Mouse (Mus musculus): Measurements from ENCODE around the gene Ripor3. TPM values are rescaled to one million over a fixed set of nuclear protein-coding genes. Genes with fewer than 3 reads are reported as not detected.

The Ripor3 gene
- polyA plus RNA-seq, 1 experiment, result 2.4 TPM

DNA sequence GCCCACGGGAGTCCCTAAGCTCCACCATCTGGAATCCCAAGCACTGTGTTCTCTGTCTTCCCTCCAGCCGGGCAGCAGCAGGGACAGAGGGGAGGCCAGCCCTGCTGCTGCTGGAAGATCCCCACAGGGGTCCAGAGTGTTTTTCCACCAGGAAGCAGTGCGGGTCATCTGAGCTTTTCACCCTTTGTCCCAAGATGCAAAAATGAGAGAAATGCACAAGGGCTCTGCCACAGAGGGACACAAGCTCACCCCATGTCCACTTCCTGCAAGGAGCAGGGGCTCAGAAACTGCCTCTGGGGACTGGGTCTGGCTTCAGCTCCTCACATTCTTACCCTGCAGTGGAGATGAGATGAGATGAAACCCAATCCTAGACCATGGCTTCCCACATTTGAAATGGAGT, 30.3 kb upstream of the Ripor3 start:
- Histone ChIP-seq H3K4me3 (ENCODE audit: low read depth, low read length) (no peak overlapping the region), H3K9me3 (replicated peaks; ENCODE audit: control insufficient read depth, insufficient read depth, low read length, poor library complexity, severe bottlenecking) (no peaks in the 10 kb centered on the region), H3K9ac (ENCODE audit: low read depth, poor library complexity, severe bottlenecking) (no peak overlapping the region), H3K27me3 (ENCODE audit: control insufficient read depth, insufficient read depth, low read length, poor library complexity, severe bottlenecking) (no peaks in the 10 kb centered on the region), H3K27ac (ENCODE audit: insufficient read depth, low read length) (no peak overlapping the region), H3K4me1 (ENCODE audit: control insufficient read depth, insufficient read depth, low read length) (no peaks in the 10 kb centered on the region), H3K36me3 (ENCODE audit: control insufficient read depth, insufficient read depth, low read length, poor library complexity, severe bottlenecking) (no peaks in the 10 kb centered on the region)
- TF ChIP-seq POLR2A (IDR thresholded peaks at IDR 0.05; ENCODE audit: insufficient read depth, low read length) (no peak), CTCF (IDR thresholded peaks at IDR 0.05; ENCODE audit: low read depth, low read length) (no peak)

DNA sequence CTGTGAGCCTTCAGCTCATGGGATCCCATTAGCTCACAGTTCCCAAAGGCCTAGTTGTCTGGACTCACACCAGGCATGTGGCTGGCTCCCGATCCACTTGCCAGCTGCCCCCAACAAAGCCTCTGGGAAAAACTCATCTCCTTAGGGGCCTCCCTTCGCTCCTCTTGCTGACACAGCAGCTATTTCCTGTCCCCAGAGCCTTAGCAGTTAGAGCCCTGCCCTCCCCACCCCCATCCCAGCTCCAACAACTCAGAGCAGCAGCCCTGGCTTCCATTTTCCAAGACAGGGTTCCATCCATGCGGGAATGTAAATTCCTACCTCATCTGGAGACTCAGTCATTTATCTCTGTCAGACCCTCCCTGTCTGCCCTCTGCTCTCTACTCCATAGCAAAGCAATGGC, 26.6 kb upstream of the Ripor3 start:
- no peak for TF ChIP-seq EP300 (IDR thresholded peaks at IDR 0.05; ENCODE audit: insufficient read depth, low read depth, low read length)
- TF ChIP-seq POLR2A (IDR thresholded peaks at IDR 0.05; ENCODE audit: insufficient read depth, low read length), result no peak
- TF ChIP-seq CTCF (IDR thresholded peaks at IDR 0.05; ENCODE audit: low read depth, low read length), result no peak
- Histone ChIP-seq H3K36me3 (ENCODE audit: control insufficient read depth, insufficient read depth, low read length, poor library complexity, severe bottlenecking) (no peaks in the 10 kb centered on the region), H3K4me1 (ENCODE audit: control insufficient read depth, insufficient read depth, low read length) (no peaks in the 10 kb centered on the region), H3K27me3 (ENCODE audit: control insufficient read depth, insufficient read depth, low read length, poor library complexity, severe bottlenecking) (no peaks in the 10 kb centered on the region), H3K27ac (ENCODE audit: insufficient read depth, low read length) (no peak overlapping the region), H3K9ac (ENCODE audit: low read depth, poor library complexity, severe bottlenecking) (no peak overlapping the region), H3K4me3 (ENCODE audit: low read depth, low read length) (no peak overlapping the region), H3K9me3 (replicated peaks; ENCODE audit: control insufficient read depth, insufficient read depth, low read length, poor library complexity, severe bottlenecking) (no peaks in the 10 kb centered on the region)

DNA sequence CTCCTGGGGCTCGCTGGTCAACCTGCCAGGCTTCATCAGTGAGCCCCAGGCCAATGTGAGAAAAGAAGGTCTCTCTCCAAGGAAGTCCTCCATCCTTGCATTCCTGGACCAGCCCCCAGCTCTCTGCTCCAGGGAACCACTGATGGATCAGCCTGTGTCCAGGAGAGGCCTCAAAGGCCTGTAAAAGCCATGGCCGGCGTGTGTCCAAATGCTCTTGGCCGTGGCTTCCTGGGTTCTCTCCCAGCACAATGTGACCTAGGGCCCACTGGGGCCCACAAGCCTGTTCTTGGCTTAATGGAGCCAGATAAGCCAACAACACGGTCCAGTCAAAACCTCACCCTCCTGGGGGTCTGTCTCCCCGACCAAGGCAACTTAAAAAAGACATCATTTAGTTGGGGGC, 25.5 kb upstream of the Ripor3 start:
- TF ChIP-seq EP300 (IDR thresholded peaks at IDR 0.05; ENCODE audit: insufficient read depth, low read depth, low read length) (no peak), CTCF (IDR thresholded peaks at IDR 0.05; ENCODE audit: low read depth, low read length) (no peak), POLR2A (IDR thresholded peaks at IDR 0.05; ENCODE audit: insufficient read depth, low read length) (no peak)
- Histone ChIP-seq H3K4me3 (ENCODE audit: low read depth, low read length) (no peak overlapping the region), H3K36me3 (ENCODE audit: control insufficient read depth, insufficient read depth, low read length, poor library complexity, severe bottlenecking) (no peaks in the 10 kb centered on the region), H3K9ac (ENCODE audit: low read depth, poor library complexity, severe bottlenecking) (no peak overlapping the region), H3K9me3 (replicated peaks; ENCODE audit: control insufficient read depth, insufficient read depth, low read length, poor library complexity, severe bottlenecking) (no peaks in the 10 kb centered on the region), H3K4me1 (ENCODE audit: control insufficient read depth, insufficient read depth, low read length) (no peaks in the 10 kb centered on the region), H3K27ac (ENCODE audit: insufficient read depth, low read length) (no peak overlapping the region), H3K27me3 (ENCODE audit: control insufficient read depth, insufficient read depth, low read length, poor library complexity, severe bottlenecking) (no peaks in the 10 kb centered on the region)

DNA sequence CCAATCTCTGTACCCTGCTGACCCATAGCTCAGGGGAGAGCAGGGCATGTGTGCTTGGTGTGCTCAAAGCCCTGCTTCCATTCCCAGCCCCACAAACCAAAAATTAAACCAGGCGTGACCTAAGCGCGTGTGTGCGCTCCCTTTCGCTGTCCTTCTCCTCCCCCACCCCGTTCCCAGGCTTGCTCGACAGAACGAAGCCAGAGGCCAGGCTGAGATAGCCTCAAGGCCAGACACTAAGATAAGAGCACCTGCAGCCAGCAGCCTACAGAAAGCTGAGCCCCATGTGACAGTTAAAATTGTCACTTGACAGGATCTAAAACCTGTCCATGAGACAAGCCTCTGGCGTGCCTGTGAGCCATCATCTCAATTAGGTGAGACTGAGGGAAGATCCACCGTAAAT, 23.5 kb upstream of the Ripor3 start:
- Histone ChIP-seq H3K9me3 (replicated peaks; ENCODE audit: control insufficient read depth, insufficient read depth, low read length, poor library complexity, severe bottlenecking) (no peaks in the 10 kb centered on the region), H3K27me3 (ENCODE audit: control insufficient read depth, insufficient read depth, low read length, poor library complexity, severe bottlenecking) (no peaks in the 10 kb centered on the region), H3K36me3 (ENCODE audit: control insufficient read depth, insufficient read depth, low read length, poor library complexity, severe bottlenecking) (no peaks in the 10 kb centered on the region), H3K9ac (ENCODE audit: low read depth, poor library complexity, severe bottlenecking) (no peak overlapping the region), H3K4me1 (ENCODE audit: control insufficient read depth, insufficient read depth, low read length) (no peaks in the 10 kb centered on the region), H3K4me3 (ENCODE audit: low read depth, low read length) (no peak overlapping the region), H3K27ac (ENCODE audit: insufficient read depth, low read length) (no peak overlapping the region)
- TF ChIP-seq POLR2A (IDR thresholded peaks at IDR 0.05; ENCODE audit: insufficient read depth, low read length), result no peak

DNA sequence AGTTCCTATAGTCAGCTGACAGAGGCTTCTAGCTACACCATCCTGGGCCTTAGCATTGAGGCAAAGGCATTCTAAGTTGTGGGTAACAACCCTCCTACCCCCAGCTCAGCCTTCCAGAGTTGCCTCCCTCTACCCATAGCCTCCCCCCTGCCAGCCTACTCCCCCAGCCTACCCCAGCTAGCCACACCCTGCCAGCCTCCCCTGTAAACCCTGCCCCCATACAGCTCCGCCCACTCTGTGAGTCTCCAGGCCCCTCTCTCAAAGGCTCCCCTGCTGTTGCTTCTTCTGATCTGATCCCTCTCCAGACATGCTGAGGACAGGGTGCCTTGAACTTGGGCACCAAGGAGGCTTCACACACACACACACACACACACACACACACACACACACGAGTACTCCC, 21.4 kb upstream of the Ripor3 start:
- TF ChIP-seq POLR2A (IDR thresholded peaks at IDR 0.05; ENCODE audit: insufficient read depth, low read length) (no peak), EP300 (IDR thresholded peaks at IDR 0.05; ENCODE audit: insufficient read depth, low read depth, low read length) (no peak), CTCF (IDR thresholded peaks at IDR 0.05; ENCODE audit: low read depth, low read length) (no peak)
- no peaks in the 10 kb centered on the region for H3K36me3 ChIP-seq (ENCODE audit: control insufficient read depth, insufficient read depth, low read length, poor library complexity, severe bottlenecking)
- H3K9ac ChIP-seq (ENCODE audit: low read depth, poor library complexity, severe bottlenecking), result no peak overlapping the region
- no peaks in the 10 kb centered on the region for H3K4me1 ChIP-seq (ENCODE audit: control insufficient read depth, insufficient read depth, low read length)
- H3K4me3 ChIP-seq (ENCODE audit: low read depth, low read length), result no peak overlapping the region
- H3K27ac ChIP-seq (ENCODE audit: insufficient read depth, low read length), result no peak overlapping the region
- no peaks in the 10 kb centered on the region; the same call in 1 of the 2 replicates for H3K9me3 ChIP-seq (replicated peaks; ENCODE audit: control insufficient read depth, insufficient read depth, low read length, poor library complexity, severe bottlenecking)
- H3K27me3 ChIP-seq (ENCODE audit: control insufficient read depth, insufficient read depth, low read length, poor library complexity, severe bottlenecking), result no peaks in the 10 kb centered on the region

DNA sequence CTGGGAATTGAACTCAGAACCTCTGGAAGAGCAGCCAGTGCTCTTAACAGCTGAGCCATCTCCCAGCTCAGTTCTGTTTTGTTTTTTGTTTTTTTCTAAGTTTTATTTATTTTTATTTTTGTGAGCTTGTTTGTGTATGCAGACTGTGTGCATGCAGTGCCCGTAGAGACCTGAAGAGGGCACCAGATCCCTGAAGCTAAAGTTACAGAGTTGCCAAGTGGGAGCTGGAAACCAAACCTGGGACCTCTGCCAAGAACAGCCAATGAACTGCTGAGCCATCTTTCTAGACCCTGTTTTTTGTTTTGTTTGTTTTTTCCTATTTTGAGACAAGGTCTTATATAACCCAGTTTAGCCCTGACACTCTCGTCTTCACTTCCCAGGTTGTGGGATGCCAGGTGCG, 18.0 kb upstream of the Ripor3 start:
- Histone ChIP-seq H3K4me3 (ENCODE audit: low read depth, low read length) (no peak overlapping the region), H3K36me3 (ENCODE audit: control insufficient read depth, insufficient read depth, low read length, poor library complexity, severe bottlenecking) (no peaks in the 10 kb centered on the region), H3K27ac (ENCODE audit: insufficient read depth, low read length) (no peak overlapping the region), H3K4me1 (ENCODE audit: control insufficient read depth, insufficient read depth, low read length) (no peaks in the 10 kb centered on the region), H3K27me3 (ENCODE audit: control insufficient read depth, insufficient read depth, low read length, poor library complexity, severe bottlenecking) (no peaks in the 10 kb centered on the region), H3K9ac (ENCODE audit: low read depth, poor library complexity, severe bottlenecking) (no peak overlapping the region), H3K9me3 (replicated peaks; ENCODE audit: control insufficient read depth, insufficient read depth, low read length, poor library complexity, severe bottlenecking) (no peaks in the 10 kb centered on the region; the same call in 1 of the 2 replicates)
- TF ChIP-seq EP300 (IDR thresholded peaks at IDR 0.05; ENCODE audit: insufficient read depth, low read depth, low read length), result no peak
- peak; percentile 25 for TF ChIP-seq CTCF (IDR thresholded peaks at IDR 0.05; ENCODE audit: low read depth, low read length)
